Mouse (Mus musculus) liver, postnatal 0 days (tissue): ENCODE measurements at regions not wholly inside any gene's neighbourhood (a gene's known extent, or its start where the extent isn't known, plus 50 kb on each side); places are given as distances from the start of the nearest gene placed in this dataset.

Experiments
- CTCF ChIP-seq: sonication (generic); IDR thresholded peaks from 2 replicates; pipeline ENCODE4 v1.5.1; 2016; ENCODE audit warnings: antibody characterized with exemption, low read depth
- EP300 ChIP-seq: IDR thresholded peaks from 2 replicates; pipeline ENCODE4 v1.6.1; 2016; ENCODE audit warnings: antibody characterized with exemption, low read depth, mild to moderate bottlenecking

DNA sequence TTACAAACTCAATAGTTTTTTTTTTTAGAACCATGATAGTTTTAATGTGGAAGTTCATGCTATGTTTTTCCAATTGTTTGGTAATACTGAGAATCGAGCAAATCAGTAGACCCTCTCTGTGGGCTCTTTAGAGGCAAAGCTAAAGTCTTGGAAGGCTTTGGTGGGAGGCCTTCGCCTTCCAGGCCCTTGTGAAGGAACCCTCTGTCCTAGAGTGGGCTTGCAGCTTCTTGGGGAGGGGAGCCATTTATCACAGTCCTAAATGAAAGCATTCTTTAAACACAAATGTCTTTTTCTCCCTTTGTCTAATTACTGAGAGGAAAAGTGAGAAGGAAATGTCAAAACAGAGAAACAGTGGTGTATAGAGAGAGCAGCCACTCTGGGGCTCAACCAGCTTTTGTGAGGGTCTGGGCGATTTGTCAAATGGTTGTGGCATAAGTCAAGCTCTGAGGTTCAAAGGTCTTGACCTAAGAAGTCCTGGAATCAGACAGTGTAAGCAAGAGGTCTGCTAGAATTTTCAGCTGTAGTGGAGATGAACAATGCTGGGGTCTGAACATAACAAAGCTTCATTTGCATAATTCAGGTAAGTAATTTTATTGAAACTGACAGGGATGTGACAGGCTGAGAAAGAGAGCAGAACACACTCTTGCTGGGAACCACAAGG, 736.6 kb upstream of the Nr2f1 start:
- TF ChIP-seq CTCF: no peak
- TF ChIP-seq EP300: no peak
